Mouse (Mus musculus): ENCODE measurements around the gene Emp3. TPM values are rescaled to one million over a fixed set of nuclear protein-coding genes. Genes with fewer than 3 reads are reported as not detected.
A peak's percentile ranks its signal among the peaks of the same experiment; 100 is the strongest.
"Not testable (repeated sequence)": the region's sequence is repeated elsewhere in the genome, so short reads cannot be mapped to it uniquely, and the experiment has no call there.

Gene Emp3
- polyA plus RNA-seq (2015; fragmentation: Nextera tagmentation; extraction: Ambion mirVana), result 24.4 and 27.3 TPM in 2 replicates

- WGBS, result 56% methylated on average over 9 of the region's 9 CpGs
- Histone ChIP-seq H3K27me3 (peaks cover 13% of the 10 kb centered on the region; the same call in 1 of the 2 replicates), H3K27ac (0 out of 2 replicates have a peak within 1 kb of the TSS, but pooled peaks have one; percentile 73), H3K9ac (replicated peaks) (peak within 1 kb of the TSS; percentile 11; the same call in 1 of the 2 replicates), H3K4me1 (replicated peaks) (peaks cover 25% of the 10 kb centered on the region), H3K36me3 (no peaks in the 10 kb centered on the region), H3K9me3 (no peaks in the 10 kb centered on the region), H3K4me2 (replicated peaks) (no peak within 1 kb of the TSS; the same call in 1 of the 2 replicates), H3K4me3 (replicated peaks) (no peak within 1 kb of the TSS; the same call in 1 of the 2 replicates)
- no peak for ATAC-seq
These were observed at the start of gene Emp3 for GRCm38 (mm10) chr7:45921242-45921621. TSS of gene Emp3 (minus strand) at chr7:45921404.

- Histone ChIP-seq H3K4me2 (replicated peaks) (no peak overlapping the region), H3K9ac (replicated peaks) (no peak overlapping the region), H3K4me3 (replicated peaks) (no peak overlapping the region), H3K36me3 (no peaks in the 10 kb centered on the region), H3K27me3 (no peaks in the 10 kb centered on the region), H3K9me3 (no peaks in the 10 kb centered on the region), H3K27ac (no peak overlapping the region), H3K4me1 (replicated peaks) (no peaks in the 10 kb centered on the region)
- WGBS, result 80% methylated on average over 4 of the region's 4 CpGs
- no peak for ATAC-seq
These were observed 35.4 kb upstream of the Emp3 start for GRCm38 (mm10) chr7:45956611-45957010.

- ATAC-seq, result no peak
- no peaks in the 10 kb centered on the region for H3K4me1 ChIP-seq (replicated peaks)
- H3K27me3 ChIP-seq, result no peaks in the 10 kb centered on the region
- H3K27ac ChIP-seq, result no peak overlapping the region; the same call in 1 of the 2 replicates
- WGBS, result 77% methylated on average over 4 of the region's 4 CpGs
- no peak overlapping the region for H3K4me2 ChIP-seq (replicated peaks)
- no peak overlapping the region for H3K4me3 ChIP-seq (replicated peaks)
- no peaks in the 10 kb centered on the region for H3K36me3 ChIP-seq
- no peaks in the 10 kb centered on the region for H3K9me3 ChIP-seq
- H3K9ac ChIP-seq (replicated peaks), result no peak overlapping the region
These were observed 27.9 kb upstream of the Emp3 start for GRCm38 (mm10) chr7:45949061-45949460.

- not testable (repeated sequence) for H3K4me3 ChIP-seq (replicated peaks); H3K27me3 ChIP-seq; H3K27ac ChIP-seq; H3K4me1 ChIP-seq (replicated peaks); H3K36me3 ChIP-seq; H3K9ac ChIP-seq (replicated peaks); H3K9me3 ChIP-seq; ATAC-seq; H3K4me2 ChIP-seq (replicated peaks)
- WGBS, result 60% methylated on average over 1 of the region's 1 CpGs
These were observed 22.1 kb upstream of the Emp3 start for GRCm38 (mm10) chr7:45943280-45943679.

- no peaks in the 10 kb centered on the region for H3K4me1 ChIP-seq (replicated peaks)
- ATAC-seq, result no peak
- no peaks in the 10 kb centered on the region for H3K9me3 ChIP-seq
- no peak overlapping the region for H3K4me3 ChIP-seq (replicated peaks)
- H3K4me2 ChIP-seq (replicated peaks), result no peak overlapping the region
- H3K36me3 ChIP-seq, result no peaks in the 10 kb centered on the region
- WGBS, result 88% methylated on average over 9 of the region's 9 CpGs
- no peaks in the 10 kb centered on the region for H3K27me3 ChIP-seq
- no peak overlapping the region for H3K27ac ChIP-seq
- no peak overlapping the region for H3K9ac ChIP-seq (replicated peaks)
These were observed 20.8 kb upstream of the Emp3 start for GRCm38 (mm10) chr7:45941986-45942385.

- Histone ChIP-seq H3K4me2 (replicated peaks) (no peak overlapping the region), H3K36me3 (no peaks in the 10 kb centered on the region), H3K27me3 (no peaks in the 10 kb centered on the region), H3K27ac (no peak overlapping the region), H3K4me3 (replicated peaks) (no peak overlapping the region), H3K9ac (replicated peaks) (no peak overlapping the region), H3K4me1 (replicated peaks) (no peaks in the 10 kb centered on the region), H3K9me3 (no peaks in the 10 kb centered on the region)
- 39% methylated on average over 2 of the region's 2 CpGs for WGBS
- ATAC-seq, result no peak
These were observed 18.6 kb upstream of the Emp3 start for GRCm38 (mm10) chr7:45939836-45940235.

- no peak overlapping the region for H3K4me3 ChIP-seq (replicated peaks)
- 28% methylated on average over 7 of the region's 7 CpGs for WGBS
- H3K4me2 ChIP-seq (replicated peaks), result no peak overlapping the region
- H3K9ac ChIP-seq (replicated peaks), result no peak overlapping the region
- ATAC-seq, result peak; percentile 82
- no peaks in the 10 kb centered on the region for H3K27me3 ChIP-seq
- H3K9me3 ChIP-seq, result no peaks in the 10 kb centered on the region; the same call in 1 of the 2 replicates
- H3K4me1 ChIP-seq (replicated peaks), result no peaks in the 10 kb centered on the region
- H3K36me3 ChIP-seq, result 0 out of 2 replicates have a peak, but pooled peaks cover 3% of the 10 kb centered on the region
- no peak overlapping the region for H3K27ac ChIP-seq
These were observed 13.9 kb upstream of the Emp3 start for GRCm38 (mm10) chr7:45935114-45935513.

- not testable (repeated sequence) for H3K9me3 ChIP-seq; H3K27ac ChIP-seq; ATAC-seq; H3K36me3 ChIP-seq; H3K4me2 ChIP-seq (replicated peaks); H3K9ac ChIP-seq (replicated peaks); H3K4me1 ChIP-seq (replicated peaks); H3K4me3 ChIP-seq (replicated peaks); H3K27me3 ChIP-seq
- WGBS, result 93% methylated on average over 12 of the region's 12 CpGs
These were observed 12.6 kb upstream of the Emp3 start for GRCm38 (mm10) chr7:45933766-45934165.

- peaks cover 3% of the 10 kb centered on the region; the same call in 1 of the 2 replicates for H3K4me1 ChIP-seq (replicated peaks)
- H3K27me3 ChIP-seq, result peaks cover 9% of the 10 kb centered on the region
- 82% methylated on average over 1 of the region's 1 CpGs for WGBS
- no peak overlapping the region for H3K4me3 ChIP-seq (replicated peaks)
- no peak overlapping the region for H3K9ac ChIP-seq (replicated peaks)
- H3K27ac ChIP-seq, result no peak overlapping the region
- H3K36me3 ChIP-seq, result 0 out of 2 replicates have a peak, but pooled peaks cover 3% of the 10 kb centered on the region
- H3K4me2 ChIP-seq (replicated peaks), result no peak overlapping the region
- peaks cover 6% of the 10 kb centered on the region; the same call in 1 of the 2 replicates for H3K9me3 ChIP-seq
- no peak for ATAC-seq
These were observed 8.5 kb upstream of the Emp3 start for GRCm38 (mm10) chr7:45929688-45930087.

- no peak overlapping the region for H3K4me3 ChIP-seq (replicated peaks)
- WGBS, result 13% methylated on average over 20 of the region's 23 CpGs
- H3K27ac ChIP-seq, result no peak overlapping the region
- H3K9ac ChIP-seq (replicated peaks), result no peak overlapping the region
- ATAC-seq, result no peak
- H3K4me2 ChIP-seq (replicated peaks), result peak overlapping the region; percentile 28
- peaks cover 6% of the 10 kb centered on the region; the same call in 1 of the 2 replicates for H3K9me3 ChIP-seq
- H3K4me1 ChIP-seq (replicated peaks), result peaks cover 3% of the 10 kb centered on the region; the same call in 1 of the 2 replicates
- 0 out of 2 replicates have a peak, but pooled peaks cover 3% of the 10 kb centered on the region for H3K36me3 ChIP-seq
- peaks cover 9% of the 10 kb centered on the region for H3K27me3 ChIP-seq
These were observed 7.6 kb upstream of the Emp3 start for GRCm38 (mm10) chr7:45928626-45929295.

GRCm38 (mm10) chr7:45924429-45924816 is 3.2 kb upstream of the Emp3 start:
- 12% methylated on average over 14 of the region's 14 CpGs for WGBS
- H3K4me2 ChIP-seq (replicated peaks), result peak overlapping the region; percentile 63
- 0 out of 2 replicates have a peak overlapping the region, but pooled peaks have one; percentile 6 for H3K4me3 ChIP-seq (replicated peaks)
- H3K27me3 ChIP-seq, result peaks cover 22% of the 10 kb centered on the region
- no peak overlapping the region for H3K9ac ChIP-seq (replicated peaks)
- ATAC-seq, result 0 out of 2 replicates have a peak, but pooled peaks have one; percentile 12
- peaks cover 11% of the 10 kb centered on the region for H3K4me1 ChIP-seq (replicated peaks)
- H3K9me3 ChIP-seq, result 0 out of 2 replicates have a peak, but pooled peaks cover 6% of the 10 kb centered on the region
- H3K36me3 ChIP-seq, result no peaks in the 10 kb centered on the region
- no peak overlapping the region for H3K27ac ChIP-seq

GRCm38 (mm10) chr7:45923762-45924428 is 2.7 kb upstream of the Emp3 start, which contains the start of gene Ccdc114:
TSS of gene Ccdc114 (plus strand) at chr7:45924072.
- Histone ChIP-seq H3K4me1 (replicated peaks) (peaks cover 9% of the 10 kb centered on the region), H3K9me3 (0 out of 2 replicates have a peak, but pooled peaks cover 6% of the 10 kb centered on the region), H3K27ac (peak within 1 kb of the TSS; percentile 73), H3K4me3 (replicated peaks) (peak within 1 kb of the TSS; percentile 46), H3K27me3 (peaks cover 22% of the 10 kb centered on the region), H3K36me3 (no peaks in the 10 kb centered on the region), H3K9ac (replicated peaks) (peak within 1 kb of the TSS; percentile 50), H3K4me2 (replicated peaks) (peak within 1 kb of the TSS; percentile 63)
- ATAC-seq, result peak; percentile 51
- 4% methylated on average over 24 of the region's 24 CpGs for WGBS

Data from midbrain, embryonic 13.5 days (tissue).